Mouse (Mus musculus) hindbrain, embryonic 14.5 days (tissue): ENCODE results near the gene BC035947. TPM values are rescaled to one million over a fixed set of nuclear protein-coding genes. Genes with fewer than 3 reads are reported as not detected.
"Not testable (repeated sequence)": the region's sequence is repeated elsewhere in the genome, so short reads cannot be mapped to it uniquely, and the experiment has no call there.

Experiments used
- ATAC-seq: fragments of 200-750 bp; cut with Nextera tagmentation; 2 replicates; pipeline ENCODE4 v1.8.0; 2017; ENCODE audit warnings: moderate number of reproducible peaks, mild to moderate bottlenecking, moderate TSS enrichment, moderate library complexity; ENCODE audit not compliant: low FRiP score
- DNase-seq: peaks from one replicate; pipeline ENCODE4 v3.0.0-alpha.2; 2015; ENCODE audit warnings: low spot score
- H3K27ac ChIP-seq: fragments of 300-500 bp; sonication (generic); 2 replicates; pipeline ENCODE4 v1.5.1; 2014; ENCODE audit warnings: mild to moderate bottlenecking, moderate library complexity
- H3K27me3 ChIP-seq: fragments of 300-500 bp; sonication (generic); 2 replicates; pipeline ENCODE4 v1.6.1; 2014; ENCODE audit warnings: mild to moderate bottlenecking, low read length, mixed read lengths; ENCODE audit not compliant: control insufficient read depth, insufficient read depth
- H3K36me3 ChIP-seq: fragments of 300-500 bp; sonication (generic); replicated peaks from 2 replicates; pipeline ENCODE4 v1.6.1; 2014; ENCODE audit not compliant: control insufficient read depth, insufficient read depth
- H3K4me1 ChIP-seq: fragments of 300-500 bp; sonication (generic); replicated peaks from 2 replicates; pipeline ENCODE4 v1.6.1; 2014; ENCODE audit warnings: antibody characterized with exemption, low read length, mixed read lengths; ENCODE audit not compliant: control insufficient read depth, insufficient read depth
- H3K4me2 ChIP-seq: fragments of 300-500 bp; sonication (generic); replicated peaks from 2 replicates; pipeline ENCODE4 v1.6.1; 2014; ENCODE audit warnings: mild to moderate bottlenecking, moderate library complexity
- H3K4me3 ChIP-seq: fragments of 300-500 bp; sonication (generic); replicated peaks from 2 replicates; pipeline ENCODE4 v1.5.1; 2014; ENCODE audit warnings: mild to moderate bottlenecking, low read length
- H3K9ac ChIP-seq: fragments of 300-500 bp; sonication (generic); 2 replicates; pipeline ENCODE4 v1.6.1; 2014
- H3K9me3 ChIP-seq: fragments of 300-500 bp; sonication (generic); 2 replicates; pipeline ENCODE4 v1.6.1; 2016; ENCODE audit warnings: low read length; ENCODE audit not compliant: control insufficient read depth
- WGBS: fragments of 180-500 bp; shearing (Covaris S2); extraction: QIAGEN DNeasy Blood & Tissue Kit; methylation state at CpG from one replicate; pipeline ENCODE4 v1.1.7; 2014; 5-methylcytosine and 5-hydroxymethylcytosine counted together
- polyA plus RNA-seq: library from polyadenylated mRNA; unstranded; fragments of >200 nt; fragmentation: Nextera tagmentation; extraction: Ambion mirVana; gene quantifications from 2 replicates; pipeline ENCODE4 v1.2.1, GENCODE M21; 2014

The BC035947 gene
- polyA plus RNA-seq, 1 experiment from 2014 or later = 1.2 TPM

GRCm38 (mm10) chr1:78507137-78507536 lies 4.8 kb downstream of the BC035947 start:
- no peak for ATAC-seq
- H3K27me3 ChIP-seq = no peaks in the 10 kb centered on the region
- H3K9ac ChIP-seq = no peak overlapping the region

GRCm38 (mm10) chr1:78502527-78502926 lies 9.4 kb downstream of the BC035947 start:
- Histone ChIP-seq H3K27me3 (no peaks in the 10 kb centered on the region), H3K36me3 (no peaks in the 10 kb centered on the region), H3K4me1 (no peaks in the 10 kb centered on the region), H3K27ac (no peak overlapping the region), H3K9me3 (no peaks in the 10 kb centered on the region), H3K9ac (no peak overlapping the region), H3K4me3 (no peak overlapping the region), H3K4me2 (no peak overlapping the region)
- no peak for ATAC-seq
- DNase-seq = no peak
- 94% methylated on average over 6 of the region's 6 CpGs for WGBS

More at GRCm38 (mm10) chr1:78507137-78507536, 4.8 kb downstream of the BC035947 start:
- H3K9me3 ChIP-seq = no peaks in the 10 kb centered on the region
- no peak overlapping the region for H3K27ac ChIP-seq
- H3K4me2 ChIP-seq = no peak overlapping the region
- H3K4me1 ChIP-seq = no peaks in the 10 kb centered on the region; the same call in 1 of the 2 replicates
- no peaks in the 10 kb centered on the region for H3K36me3 ChIP-seq
- 62% methylated on average over 1 of the region's 1 CpGs for WGBS
- DNase-seq = no peak
- no peak overlapping the region for H3K4me3 ChIP-seq

GRCm38 (mm10) chr1:78501856-78502255 lies 10.1 kb downstream of the BC035947 start:
- not testable (repeated sequence) for H3K9me3 ChIP-seq, H3K9ac ChIP-seq, H3K4me2 ChIP-seq, H3K4me1 ChIP-seq, H3K4me3 ChIP-seq, H3K27ac ChIP-seq, H3K36me3 ChIP-seq, ATAC-seq, DNase-seq, H3K27me3 ChIP-seq
- WGBS = 92% methylated on average over 12 of the region's 12 CpGs

- H3K9me3 ChIP-seq = no peaks in the 10 kb centered on the region
- WGBS = 92% methylated on average over 16 of the region's 16 CpGs
- H3K4me3 ChIP-seq = no peak overlapping the region
- no peaks in the 10 kb centered on the region for H3K27me3 ChIP-seq
- no peak overlapping the region for H3K27ac ChIP-seq
- no peak overlapping the region for H3K4me2 ChIP-seq
- H3K9ac ChIP-seq = no peak overlapping the region
- DNase-seq (no peak), ATAC-seq (no peak)
- H3K4me1 ChIP-seq = no peaks in the 10 kb centered on the region
- no peaks in the 10 kb centered on the region for H3K36me3 ChIP-seq
Observed at GRCm38 (mm10) chr1:78501036-78501435, 10.9 kb downstream of the BC035947 start.

GRCm38 (mm10) chr1:78490143-78490542 lies 21.8 kb downstream of the BC035947 start:
- no peaks in the 10 kb centered on the region for H3K36me3 ChIP-seq
- no peak overlapping the region for H3K4me2 ChIP-seq
- peak overlapping the region; percentile 73; the same call in 1 of the 2 replicates for H3K9ac ChIP-seq
- H3K4me1 ChIP-seq = peaks cover 10% of the 10 kb centered on the region; the same call in 1 of the 2 replicates
- ATAC-seq (no peak), DNase-seq (no peak)
- no peak overlapping the region for H3K27ac ChIP-seq
- no peaks in the 10 kb centered on the region for H3K27me3 ChIP-seq
- WGBS = 93% methylated on average over 1 of the region's 1 CpGs
- H3K9me3 ChIP-seq = no peaks in the 10 kb centered on the region
- no peak overlapping the region for H3K4me3 ChIP-seq

- H3K4me1 ChIP-seq = peaks cover 10% of the 10 kb centered on the region; the same call in 1 of the 2 replicates
- WGBS = under 1% methylated on average over 31 of the region's 31 CpGs
Observed at GRCm38 (mm10) chr1:78488752-78489492, 23.0 kb downstream of the BC035947 start, which contains the start of gene Farsb. TSS of gene Farsb (minus strand) at chr1:78488897.

GRCm38 (mm10) chr1:78488427-78488751 lies 23.6 kb downstream of the BC035947 start:
- no peak for DNase-seq
- H3K9me3 ChIP-seq = no peaks in the 10 kb centered on the region

More at GRCm38 (mm10) chr1:78488752-78489492, 23.0 kb downstream of the BC035947 start, which contains the start of gene Farsb:
- ATAC-seq (peak; percentile 97), DNase-seq (peak; percentile 93)
- H3K9ac ChIP-seq = peak within 1 kb of the TSS; percentile 73
- no peaks in the 10 kb centered on the region for H3K36me3 ChIP-seq
- no peaks in the 10 kb centered on the region for H3K9me3 ChIP-seq
- H3K27ac ChIP-seq = peak within 1 kb of the TSS; percentile 45
- no peaks in the 10 kb centered on the region for H3K27me3 ChIP-seq
- H3K4me2 ChIP-seq = peak within 1 kb of the TSS; percentile 83
- peak within 1 kb of the TSS; percentile 79 for H3K4me3 ChIP-seq

GRCm38 (mm10) chr1:78484361-78484760 lies 27.6 kb downstream of the BC035947 start:
- no peaks in the 10 kb centered on the region for H3K9me3 ChIP-seq
- WGBS = 61% methylated on average over 2 of the region's 2 CpGs

More at GRCm38 (mm10) chr1:78488427-78488751, 23.6 kb downstream of the BC035947 start:
- Histone ChIP-seq H3K9ac (peak overlapping the region; percentile 73), H3K4me3 (peak overlapping the region; percentile 79), H3K36me3 (no peaks in the 10 kb centered on the region), H3K27me3 (no peaks in the 10 kb centered on the region), H3K27ac (peak overlapping the region; percentile 45; the same call in 1 of the 2 replicates), H3K4me2 (peak overlapping the region; percentile 83), H3K4me1 (peaks cover 10% of the 10 kb centered on the region; the same call in 1 of the 2 replicates)
- under 1% methylated on average over 28 of the region's 28 CpGs for WGBS
- ATAC-seq = 0 out of 2 replicates have a peak, but pooled peaks have one; percentile 16

GRCm38 (mm10) chr1:78483430-78483829 lies 28.5 kb downstream of the BC035947 start:
- H3K4me2 ChIP-seq = no peak overlapping the region
- DNase-seq = no peak
- H3K4me1 ChIP-seq = peaks cover 6% of the 10 kb centered on the region; the same call in 1 of the 2 replicates
- no peak for ATAC-seq
- no peak overlapping the region for H3K9ac ChIP-seq
- no peak overlapping the region for H3K27ac ChIP-seq
- no peaks in the 10 kb centered on the region for H3K27me3 ChIP-seq
- WGBS = 93% methylated on average over 3 of the region's 3 CpGs
- H3K9me3 ChIP-seq = no peaks in the 10 kb centered on the region
- peaks cover 19% of the 10 kb centered on the region for H3K36me3 ChIP-seq
- H3K4me3 ChIP-seq = no peak overlapping the region

More at GRCm38 (mm10) chr1:78484361-78484760, 27.6 kb downstream of the BC035947 start:
- H3K9ac ChIP-seq = no peak overlapping the region
- no peak overlapping the region for H3K4me2 ChIP-seq
- no peak for ATAC-seq
- no peak for DNase-seq
- no peaks in the 10 kb centered on the region for H3K27me3 ChIP-seq
- H3K36me3 ChIP-seq = peaks cover 18% of the 10 kb centered on the region
- H3K27ac ChIP-seq = no peak overlapping the region
- H3K4me3 ChIP-seq = no peak overlapping the region
- peaks cover 6% of the 10 kb centered on the region; the same call in 1 of the 2 replicates for H3K4me1 ChIP-seq
